Mouse (Mus musculus) stomach, embryonic 16.5 days (tissue): ENCODE measurements around the gene Nudt17. TPM values are rescaled to one million over a fixed set of nuclear protein-coding genes. Genes with fewer than 3 reads are reported as not detected.

Experiments
- polyA plus RNA-seq: library from polyadenylated mRNA; unstranded; fragments of >200 nt; fragmentation: Nextera tagmentation; extraction: Ambion mirVana; gene quantifications from 2 replicates; pipeline ENCODE4 v1.2.1, GENCODE M21; 2015

The Nudt17 gene
- polyA plus RNA-seq, 1 experiment from 2014 or later = 7.0 TPM

Other genes starting within 250 kb of the Nudt17 start
- gene Hfe2, start 183.4 kb downstream of the Nudt17 start, polyA plus RNA-seq = 0.50 and 3.8 TPM in 2 replicates
- 164 and 179 TPM in 2 replicates for gene Txnip, start 150.6 kb downstream of the Nudt17 start, polyA plus RNA-seq
- gene Gm16253, start 131.6 kb downstream of the Nudt17 start, polyA plus RNA-seq = 0.89 and 1.1 TPM in 2 replicates
- gene Polr3gl, start 114.4 kb downstream of the Nudt17 start, polyA plus RNA-seq = 26.4 and 29.8 TPM in 2 replicates
- gene Ankrd34a, start 111.9 kb downstream of the Nudt17 start, polyA plus RNA-seq = 2.2 and 2.7 TPM in 2 replicates
- gene Lix1l, start 107.4 kb downstream of the Nudt17 start, polyA plus RNA-seq = 7.2 and 7.5 TPM in 2 replicates
- 102 and 104 TPM in 2 replicates for gene Rbm8a, start 78.6 kb downstream of the Nudt17 start, polyA plus RNA-seq
- gene Pex11b, start 73.2 kb downstream of the Nudt17 start, polyA plus RNA-seq = 43.7 and 44.6 TPM in 2 replicates
- gene Gm42957, start 73.1 kb downstream of the Nudt17 start, polyA plus RNA-seq = 0.07 and 0.09 TPM in 2 replicates
- 0.85 and 1.2 TPM in 2 replicates for gene Itga10, start 63.0 kb downstream of the Nudt17 start, polyA plus RNA-seq
- 8.0 and 10.5 TPM in 2 replicates for gene Ankrd35, start 38.4 kb downstream of the Nudt17 start, polyA plus RNA-seq
- gene Pias3, start 12.2 kb downstream of the Nudt17 start, polyA plus RNA-seq = 54.6 and 60.2 TPM in 2 replicates
- 30.3 and 33.9 TPM in 2 replicates for gene Polr3c, start 19.1 kb upstream of the Nudt17 start, polyA plus RNA-seq
- gene Rnf115, start 19.1 kb upstream of the Nudt17 start, polyA plus RNA-seq = 34.0 and 38.4 TPM in 2 replicates
- gene Pdzk1, start 120.7 kb upstream of the Nudt17 start, polyA plus RNA-seq = 4.6 and 5.2 TPM in 2 replicates
- gene Cd160, start 120.8 kb upstream of the Nudt17 start, polyA plus RNA-seq = 0.20 and 0.30 TPM in 2 replicates
- 11.4 and 12.5 TPM in 2 replicates for gene Gja5, start 196.1 kb upstream of the Nudt17 start, polyA plus RNA-seq
- 45.6 and 50.3 TPM in 2 replicates for gene Gpr89, start 196.8 kb upstream of the Nudt17 start, polyA plus RNA-seq
- gene Gja8, start 217.5 kb upstream of the Nudt17 start, polyA plus RNA-seq = not detected in 2 replicates